Mouse (Mus musculus) heart, postnatal 0 days (tissue): ENCODE measurements around the gene Fam20b.

Source experiments
- CTCF ChIP-seq: IDR thresholded peaks from 2 replicates; pipeline ENCODE4 v1.5.1; 2016; ENCODE audit warnings: antibody characterized with exemption, control low read depth, low read depth
- EP300 ChIP-seq: IDR thresholded peaks from 2 replicates; pipeline ENCODE4 v1.6.1; 2016; ENCODE audit warnings: antibody characterized with exemption, low read depth

DNA sequence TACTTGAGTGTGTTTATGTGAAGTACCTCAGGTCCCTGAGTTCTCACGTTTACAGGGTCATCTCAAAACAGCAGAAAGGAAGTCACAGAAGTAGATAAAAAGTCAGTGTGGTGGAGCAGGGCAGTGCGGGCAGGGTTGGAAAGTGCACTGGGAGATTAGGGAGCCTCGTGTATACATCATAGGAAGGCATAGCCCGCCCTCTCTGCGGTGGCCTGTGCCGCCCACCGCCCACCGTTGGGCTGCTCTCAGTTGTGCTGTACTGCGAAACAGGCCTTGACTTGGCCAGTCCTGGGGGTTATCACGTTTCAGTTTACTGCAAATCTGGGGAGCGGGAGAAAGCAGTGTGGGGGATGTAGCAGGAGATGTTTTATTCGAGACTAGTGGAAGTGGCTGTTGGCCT, 76.1 kb downstream of the Fam20b start:
- TF ChIP-seq CTCF (no peak), EP300 (no peak)
